Mouse (Mus musculus): ENCODE measurements at regions not wholly inside any gene's neighbourhood (a gene's known extent, or its start where the extent isn't known, plus 50 kb on each side); places are given as distances from the start of the nearest gene placed in this dataset.

GRCm38 (mm10) chr1:137760797-137761196 lies 414.7 kb downstream of the Ptprc start:
- no peak for DNase-seq (ENCODE audit: low spot score in 2 of 2)

- no peak for DNase-seq (ENCODE audit: low spot score in 2 of 2)
Measured at GRCm38 (mm10) chr1:137751446-137751961, 424.0 kb downstream of the Ptprc start.

GRCm38 (mm10) chr1:137750894-137751293 lies 424.6 kb downstream of the Ptprc start:
- no peak for DNase-seq (ENCODE audit: low spot score in 2 of 2)

GRCm38 (mm10) chr1:137746129-137746528 lies 429.4 kb downstream of the Ptprc start:
- DNase-seq (ENCODE audit: low spot score in 2 of 2) = no peak

- DNase-seq (ENCODE audit: low spot score in 2 of 2) = no peak
Measured at GRCm38 (mm10) chr1:137738157-137738851, 437.2 kb downstream of the Ptprc start.

- DNase-seq (ENCODE audit: low spot score in 2 of 2) = no peak
Measured at GRCm38 (mm10) chr1:137703882-137704281, 471.6 kb downstream of the Ptprc start.

- DNase-seq (ENCODE audit: low spot score in 2 of 2) = no peak
Measured at GRCm38 (mm10) chr1:137698876-137699275, 476.6 kb downstream of the Ptprc start.

GRCm38 (mm10) chr1:137697289-137697688 lies 478.2 kb downstream of the Ptprc start:
- no peak for DNase-seq (ENCODE audit: low spot score in 2 of 2)

- DNase-seq (ENCODE audit: low spot score in 2 of 2) = no peak
Measured at GRCm38 (mm10) chr1:137696796-137697195, 478.7 kb downstream of the Ptprc start.

- no peak for DNase-seq (ENCODE audit: low spot score in 2 of 2)
Measured at GRCm38 (mm10) chr1:137695751-137696150, 479.8 kb downstream of the Ptprc start.

GRCm38 (mm10) chr1:137692525-137692924 lies 483.0 kb downstream of the Ptprc start:
- DNase-seq (ENCODE audit: low spot score in 2 of 2) = no peak

- DNase-seq (ENCODE audit: low spot score in 2 of 2) = no peak
Measured at GRCm38 (mm10) chr1:137690860-137691595, 484.5 kb downstream of the Ptprc start.

GRCm38 (mm10) chr1:137670650-137671049 lies 504.9 kb downstream of the Ptprc start:
- DNase-seq (ENCODE audit: low spot score in 2 of 2) = peak; percentile 15 to 28

- DNase-seq (ENCODE audit: low spot score in 2 of 2) = peak; percentile 28 to 51
Measured at GRCm38 (mm10) chr1:137669849-137670248, 505.7 kb downstream of the Ptprc start.

GRCm38 (mm10) chr1:137658141-137658540 lies 517.4 kb downstream of the Ptprc start:
- no peak for DNase-seq (ENCODE audit: low spot score in 2 of 2)

GRCm38 (mm10) chr1:137656900-137657458 lies 518.5 kb downstream of the Ptprc start:
- DNase-seq (ENCODE audit: low spot score in 2 of 2) = peak in 1 of 2 experiments; percentile 15

GRCm38 (mm10) chr1:137654171-137654570 lies 521.3 kb downstream of the Ptprc start:
- no peak for DNase-seq (ENCODE audit: low spot score in 2 of 2)

GRCm38 (mm10) chr1:137653495-137653894 lies 522.0 kb downstream of the Ptprc start:
- DNase-seq (ENCODE audit: low spot score in 2 of 2) = peak in 1 of 2 experiments; percentile 9

GRCm38 (mm10) chr1:137650629-137651028 lies 524.9 kb downstream of the Ptprc start:
- no peak for DNase-seq (ENCODE audit: low spot score in 2 of 2)

GRCm38 (mm10) chr1:137650082-137650481 lies 525.4 kb downstream of the Ptprc start:
- DNase-seq (ENCODE audit: low spot score in 2 of 2) = no peak

- DNase-seq (ENCODE audit: low spot score in 2 of 2) = no peak
Measured at GRCm38 (mm10) chr1:137648832-137649231, 526.7 kb downstream of the Ptprc start.

- no peak for DNase-seq (ENCODE audit: low spot score in 2 of 2)
Measured at GRCm38 (mm10) chr1:137644601-137645040, 530.9 kb downstream of the Ptprc start.
